Comparison of ENCODE assay signal across 9 mouse cellular contexts in genomic region chr1:186627451-186627995, GRCm38 (mm10).
DNase-seq lines count a peak whose midpoint lies in the region; ATAC-seq and TF ChIP-seq lines count a peak whose summit lies in the region.
"Had no signal": no experiment of that assay in that cellular context is flagged by ENCODE, and none has a peak within 500 bp of the region (broad histone marks: within the 10 kb centered on the region; RNA-seq: fewer than 3 reads in every experiment).

No protein-coding gene starts in this region.

- DNase-seq in hindbrain, embryonic 11.5 days (ENCODE audit: low spot score) = no peak
- peak; percentile 70 for DNase-seq in adrenal gland, adult 8-10 months
- DNase-seq in fibroblast of lung, adult 2 months (ENCODE audit: low read depth) = peak; percentile 62
- DNase-seq in left cerebral cortex, adult 11 months (ENCODE audit: low spot score) = peak; percentile 51
- DNase-seq in right cerebral cortex, postnatal 4 days = peak; percentile 54
- DNase-seq in thymus, adult 18-20 months = no peak
- DNase-seq in liver, postnatal 0 days = no peak

- H3K4me3 ChIP-seq in hindbrain, embryonic 16.5 days (ENCODE audit: low read length) = no peak overlapping the region
- no peak overlapping the region for H3K4me3 ChIP-seq in hindbrain, embryonic 11.5 days (ENCODE audit: low read depth, low read length)
- no peak overlapping the region for H3K4me3 ChIP-seq in liver, postnatal 0 days (ENCODE audit: low read depth, low read length)

- WGBS in hindbrain, embryonic 16.5 days = 69% methylated on average over 7 of the region's 7 CpGs
- WGBS in hindbrain, embryonic 11.5 days = 89% methylated on average over 7 of the region's 7 CpGs
- 66% methylated on average over 7 of the region's 7 CpGs for WGBS in liver, postnatal 0 days (ENCODE audit: insufficient replicate concordance)

- peaks cover 4% of the 10 kb centered on the region; the same call in 1 of the 2 replicates for H3K4me1 ChIP-seq in hindbrain, embryonic 16.5 days (ENCODE audit: control insufficient read depth, insufficient read depth, low read depth, low read length)
- no peaks in the 10 kb centered on the region for H3K4me1 ChIP-seq in hindbrain, embryonic 11.5 days (replicated peaks; ENCODE audit: control insufficient read depth, insufficient read depth, low read length)
- H3K4me1 ChIP-seq in liver, postnatal 0 days (ENCODE audit: insufficient read depth) = no peaks in the 10 kb centered on the region

- H3K27ac ChIP-seq in hindbrain, embryonic 16.5 days (ENCODE audit: low read depth, low read length) = peak overlapping the region; percentile 44; the same call in 1 of the 2 replicates
- no peak overlapping the region for H3K27ac ChIP-seq in hindbrain, embryonic 11.5 days (ENCODE audit: low read depth, low read length)
- H3K27ac ChIP-seq in liver, postnatal 0 days (ENCODE audit: low read depth) = no peak overlapping the region

- no peaks in the 10 kb centered on the region for H3K36me3 ChIP-seq in hindbrain, embryonic 16.5 days (ENCODE audit: control insufficient read depth, insufficient read depth, low read length)
- H3K36me3 ChIP-seq in hindbrain, embryonic 11.5 days (ENCODE audit: control insufficient read depth, insufficient read depth, low read length) = no peaks in the 10 kb centered on the region
- H3K36me3 ChIP-seq in liver, postnatal 0 days (replicated peaks; ENCODE audit: insufficient read depth, low read length) = no peaks in the 10 kb centered on the region
- H3K36me3 ChIP-seq: G1E had no signal

- TF ChIP-seq EP300 in liver, postnatal 0 days (IDR thresholded peaks at IDR 0.05; ENCODE audit: low read depth) = no peak

- H3K4me2 ChIP-seq in hindbrain, embryonic 16.5 days (ENCODE audit: low read length) = no peak overlapping the region
- H3K4me2 ChIP-seq in hindbrain, embryonic 11.5 days (replicated peaks; ENCODE audit: low read depth, low read length) = no peak overlapping the region
- no peak overlapping the region for H3K4me2 ChIP-seq in liver, postnatal 0 days (ENCODE audit: low read depth, low read length)

- no peak for TF ChIP-seq CTCF in liver, postnatal 0 days (IDR thresholded peaks at IDR 0.05; ENCODE audit: low read depth)

- ATAC-seq in hindbrain, embryonic 16.5 days = peak; percentile 81
- ATAC-seq in hindbrain, embryonic 11.5 days (ENCODE audit: low FRiP score) = no peak
- ATAC-seq in liver, postnatal 0 days = no peak

- H3K27me3 ChIP-seq in hindbrain, embryonic 16.5 days (replicated peaks; ENCODE audit: control insufficient read depth, insufficient read depth, low read length) = no peaks in the 10 kb centered on the region
- no peaks in the 10 kb centered on the region for H3K27me3 ChIP-seq in hindbrain, embryonic 11.5 days (ENCODE audit: control insufficient read depth, insufficient read depth, low read length)
- H3K27me3 ChIP-seq in liver, postnatal 0 days (ENCODE audit: insufficient read depth, low read length) = no peaks in the 10 kb centered on the region

- H3K9me3 ChIP-seq in hindbrain, embryonic 16.5 days (ENCODE audit: control insufficient read depth, low read length) = no peaks in the 10 kb centered on the region
- no peaks in the 10 kb centered on the region for H3K9me3 ChIP-seq in hindbrain, embryonic 11.5 days (ENCODE audit: control insufficient read depth, low read length)
- no peaks in the 10 kb centered on the region for H3K9me3 ChIP-seq in liver, postnatal 0 days (ENCODE audit: low read length)

- H3K9ac ChIP-seq in hindbrain, embryonic 16.5 days (ENCODE audit: low read depth, low read length) = no peak overlapping the region
- no peak overlapping the region for H3K9ac ChIP-seq in hindbrain, embryonic 11.5 days (ENCODE audit: low read depth, low read length)
- H3K9ac ChIP-seq in liver, postnatal 0 days (replicated peaks) = no peak overlapping the region

Comparison
In these comparisons a context has a peak if more than half of its experiments do, and no peak if none do; other contexts are left out.
1. DNase-seq: peak in adrenal gland, adult 8-10 months (single experiment), fibroblast of lung, adult 2 months (single experiment), left cerebral cortex, adult 11 months (single experiment) and right cerebral cortex, postnatal 4 days (single experiment); none in hindbrain, embryonic 11.5 days (single experiment), thymus, adult 18-20 months (0 of 2) and liver, postnatal 0 days (single experiment).